Mouse (Mus musculus): ENCODE measurements at regions not wholly inside any gene's neighbourhood (a gene's known extent, or its start where the extent isn't known, plus 50 kb on each side); places are given as distances from the start of the nearest gene placed in this dataset.

DNA sequence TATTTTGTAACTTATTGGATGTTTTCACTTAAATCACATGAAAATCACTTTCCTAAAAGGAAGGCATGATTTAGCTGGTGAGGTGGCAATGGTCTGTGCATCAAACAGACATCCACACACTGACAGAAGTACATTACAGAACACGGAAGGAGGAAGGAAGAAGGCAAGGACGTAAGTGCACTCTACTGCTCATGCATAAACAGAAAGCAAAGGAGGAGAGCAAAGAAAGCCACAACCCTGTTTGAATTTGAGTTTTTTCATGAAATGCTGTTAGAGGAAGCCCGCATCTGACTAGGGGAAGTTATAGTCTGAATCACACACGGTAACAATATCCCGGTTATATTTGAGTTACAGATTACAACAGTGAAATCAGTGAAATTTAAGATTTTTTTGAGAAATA is 208.4 kb downstream of the Gm11146 start:
- Histone ChIP-seq H3K9ac (no peak overlapping the region), H3K4me2 (no peak overlapping the region), H3K4me3 (no peak overlapping the region), H3K27me3 (no peaks in the 10 kb centered on the region), H3K36me3 (ENCODE audit: poor library complexity, severe bottlenecking) (peaks cover 6% of the 10 kb centered on the region; the same call in 1 of the 2 replicates), H3K9me3 (replicated peaks) (no peaks in the 10 kb centered on the region), H3K4me1 (peaks cover 18% of the 10 kb centered on the region), H3K27ac (no peak overlapping the region)
- whole genome bisulfite sequencing = 84% methylated on average over 5 of the region's 5 CpGs
- no peak for ATAC-seq

DNA sequence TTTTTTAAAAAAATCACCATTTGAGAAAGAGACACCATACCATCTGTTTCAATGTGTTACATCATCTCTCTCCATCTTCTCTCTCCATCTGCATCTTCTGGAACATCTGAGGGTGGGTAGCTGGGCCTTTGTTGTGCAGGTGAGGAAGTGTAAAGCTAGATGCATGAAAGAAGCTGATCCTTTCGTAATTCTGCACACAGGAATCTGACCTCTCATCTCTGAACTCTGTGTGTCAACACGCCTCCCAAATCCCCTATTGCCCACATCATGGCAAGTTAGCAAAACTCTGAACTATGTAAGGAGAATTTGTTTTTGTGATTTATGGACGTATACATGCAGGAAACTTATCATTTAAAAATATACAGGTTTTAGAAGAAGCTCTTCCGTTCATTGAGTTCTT is 209.7 kb downstream of the Gm11146 start:
- ATAC-seq = no peak
- Histone ChIP-seq H3K9me3 (replicated peaks) (no peaks in the 10 kb centered on the region), H3K27me3 (no peaks in the 10 kb centered on the region), H3K9ac (no peak overlapping the region), H3K4me3 (no peak overlapping the region), H3K4me2 (no peak overlapping the region), H3K4me1 (peaks cover 13% of the 10 kb centered on the region), H3K27ac (no peak overlapping the region), H3K36me3 (ENCODE audit: poor library complexity, severe bottlenecking) (peaks cover 6% of the 10 kb centered on the region; the same call in 1 of the 2 replicates)
- 79% methylated on average over 4 of the region's 4 CpGs for WGBS

DNA sequence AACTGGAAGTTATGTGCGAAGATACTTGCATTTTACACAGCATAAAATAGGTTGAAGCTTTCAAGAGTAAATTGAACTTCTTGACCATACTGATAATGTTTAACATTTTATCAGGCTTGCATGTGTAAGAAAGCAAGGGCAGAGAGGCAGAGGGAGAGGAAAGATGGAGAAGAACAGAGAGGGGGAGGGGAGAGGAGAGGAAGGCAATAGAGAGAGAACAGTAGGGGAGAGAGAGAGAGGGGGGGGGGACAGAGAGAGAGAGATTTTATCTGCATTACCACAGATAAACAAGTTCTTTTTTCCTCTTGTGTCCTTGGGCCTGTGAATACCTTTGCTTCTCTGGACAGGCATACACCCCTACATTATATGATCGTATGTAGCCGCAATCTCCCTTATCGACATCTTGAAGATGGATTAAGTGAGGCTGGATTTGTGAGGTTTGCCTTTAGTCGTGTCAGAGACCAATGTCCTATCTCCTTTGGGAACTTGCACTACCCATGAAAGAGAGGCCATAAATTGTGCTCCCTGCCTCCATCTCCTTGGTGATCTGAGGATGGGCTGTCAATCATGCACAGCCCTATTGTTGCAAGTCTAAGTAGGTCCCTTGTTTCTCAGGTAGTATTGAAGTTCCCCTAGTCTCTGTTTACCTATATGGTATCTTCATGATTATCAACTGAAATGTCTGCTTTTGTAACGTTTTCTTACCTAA is 217.7 kb downstream of the Gm11146 start:
- no peak overlapping the region for H3K27ac ChIP-seq

DNA sequence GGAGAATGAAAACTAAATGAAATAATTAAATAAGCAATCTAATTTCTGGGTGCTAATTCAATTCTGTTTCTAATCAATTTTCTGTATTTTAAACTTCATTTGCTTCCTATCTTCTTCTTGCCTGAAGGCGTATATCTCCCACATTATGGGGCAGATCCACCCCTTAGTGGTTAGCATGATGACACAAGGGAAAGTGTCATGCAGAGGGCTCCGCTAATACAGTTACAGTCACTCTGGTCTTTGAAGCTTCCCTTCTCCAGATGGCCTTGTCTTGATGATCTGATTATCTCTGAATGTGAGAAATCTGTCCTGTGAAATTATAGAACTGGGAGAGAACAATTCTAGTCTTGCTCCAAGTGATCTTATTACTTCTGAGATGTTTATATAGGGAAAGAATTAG is 219.1 kb downstream of the Gm11146 start:
- Histone ChIP-seq H3K27ac (peak overlapping the region; percentile 35; the same call in 1 of the 2 replicates), H3K27me3 (no peaks in the 10 kb centered on the region), H3K36me3 (ENCODE audit: poor library complexity, severe bottlenecking) (no peaks in the 10 kb centered on the region), H3K9me3 (replicated peaks) (no peaks in the 10 kb centered on the region), H3K4me2 (no peak overlapping the region), H3K9ac (no peak overlapping the region), H3K4me3 (no peak overlapping the region), H3K4me1 (peaks cover 28% of the 10 kb centered on the region)
- 74% methylated on average over 2 of the region's 2 CpGs for WGBS
- no peak for ATAC-seq

More for the DNA sequence above, 217.7 kb downstream of the Gm11146 start:
- H3K4me1 ChIP-seq = peaks cover 35% of the 10 kb centered on the region
- H3K36me3 ChIP-seq (ENCODE audit: poor library complexity, severe bottlenecking) = no peaks in the 10 kb centered on the region
- no peaks in the 10 kb centered on the region for H3K27me3 ChIP-seq
- no peaks in the 10 kb centered on the region for H3K9me3 ChIP-seq (replicated peaks)
- H3K4me2 ChIP-seq = no peak overlapping the region
- 66% methylated on average over 6 of the region's 6 CpGs for WGBS
- no peak overlapping the region for H3K4me3 ChIP-seq
- no peak for ATAC-seq
- H3K9ac ChIP-seq = no peak overlapping the region

DNA sequence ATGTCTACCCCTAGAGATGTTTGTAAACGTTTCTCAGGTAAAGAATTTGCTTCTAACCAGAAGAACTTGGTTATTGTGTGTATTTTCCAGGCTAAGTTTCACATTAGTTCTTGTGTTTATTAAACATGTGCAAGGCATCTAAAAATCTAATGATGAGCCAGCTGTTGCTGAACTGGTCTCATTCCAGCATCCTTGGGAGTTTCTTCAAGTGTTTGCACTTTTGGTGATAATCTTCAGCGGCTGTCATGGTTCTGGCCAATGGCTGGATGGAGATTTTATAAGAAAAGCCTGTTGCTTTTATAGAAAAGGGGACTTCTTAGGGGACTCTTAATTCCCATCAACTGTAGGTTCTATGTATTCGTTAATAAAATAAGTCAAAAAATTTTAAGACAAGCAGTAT is 229.1 kb downstream of the Gm11146 start:
- Histone ChIP-seq H3K4me2 (no peak overlapping the region), H3K9me3 (replicated peaks) (no peaks in the 10 kb centered on the region), H3K27ac (no peak overlapping the region), H3K27me3 (no peaks in the 10 kb centered on the region), H3K36me3 (ENCODE audit: poor library complexity, severe bottlenecking) (no peaks in the 10 kb centered on the region), H3K4me3 (no peak overlapping the region), H3K9ac (no peak overlapping the region), H3K4me1 (no peaks in the 10 kb centered on the region)
- WGBS = 90% methylated on average over 3 of the region's 3 CpGs
- ATAC-seq = no peak

DNA sequence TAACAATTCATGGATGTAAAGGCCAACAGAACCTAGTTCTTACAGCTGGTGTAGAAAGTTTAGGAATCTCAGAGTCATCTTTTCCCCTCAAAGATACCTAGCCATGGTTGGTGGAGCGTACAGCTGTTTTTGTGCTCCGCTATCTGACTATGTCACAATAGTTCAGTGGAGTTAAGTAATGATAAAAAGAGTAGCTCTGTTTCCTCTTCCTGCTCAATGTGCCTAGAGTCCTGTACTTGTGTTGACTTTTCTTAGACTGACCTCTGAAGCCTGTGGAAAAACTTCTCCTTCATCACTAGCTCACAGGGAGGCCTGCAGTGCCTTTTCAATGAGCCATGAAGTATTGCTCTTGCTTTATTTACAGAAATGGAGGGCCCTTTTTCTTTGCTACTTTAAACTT is 232.1 kb downstream of the Gm11146 start:
- H3K9ac ChIP-seq = no peak overlapping the region
- no peak for ATAC-seq
- no peaks in the 10 kb centered on the region for H3K27me3 ChIP-seq
- H3K4me1 ChIP-seq = no peaks in the 10 kb centered on the region
- WGBS = 96% methylated on average over 2 of the region's 2 CpGs
- H3K4me3 ChIP-seq = no peak overlapping the region
- H3K27ac ChIP-seq = no peak overlapping the region
- H3K36me3 ChIP-seq (ENCODE audit: poor library complexity, severe bottlenecking) = no peaks in the 10 kb centered on the region
- no peak overlapping the region for H3K4me2 ChIP-seq
- H3K9me3 ChIP-seq (replicated peaks) = no peaks in the 10 kb centered on the region

DNA sequence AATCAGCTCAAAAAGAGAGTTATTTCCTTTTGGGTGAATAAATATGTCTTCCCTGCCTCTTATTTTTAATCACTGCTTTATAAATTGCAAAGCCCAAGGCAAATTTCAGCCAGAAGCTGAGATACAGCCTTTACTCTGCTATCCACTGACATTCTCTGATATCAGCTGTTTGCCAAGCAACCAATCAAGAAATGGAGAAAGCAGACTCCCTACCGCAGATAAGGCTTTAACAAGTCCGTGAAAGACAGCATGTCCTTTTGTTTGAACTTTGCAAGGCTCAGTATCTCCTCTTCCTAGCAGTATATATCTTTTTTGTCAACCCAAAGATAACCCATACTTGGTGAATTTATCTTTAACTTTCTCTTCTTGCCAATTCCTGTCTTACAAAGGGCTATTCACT is 236.6 kb downstream of the Gm11146 start:
- Histone ChIP-seq H3K4me1 (no peaks in the 10 kb centered on the region), H3K36me3 (ENCODE audit: poor library complexity, severe bottlenecking) (peaks cover 5% of the 10 kb centered on the region; the same call in 1 of the 2 replicates), H3K27ac (no peak overlapping the region), H3K9me3 (replicated peaks) (no peaks in the 10 kb centered on the region), H3K9ac (no peak overlapping the region), H3K27me3 (no peaks in the 10 kb centered on the region), H3K4me3 (no peak overlapping the region), H3K4me2 (no peak overlapping the region)
- no peak for ATAC-seq
- WGBS = 68% methylated on average over 2 of the region's 2 CpGs

DNA sequence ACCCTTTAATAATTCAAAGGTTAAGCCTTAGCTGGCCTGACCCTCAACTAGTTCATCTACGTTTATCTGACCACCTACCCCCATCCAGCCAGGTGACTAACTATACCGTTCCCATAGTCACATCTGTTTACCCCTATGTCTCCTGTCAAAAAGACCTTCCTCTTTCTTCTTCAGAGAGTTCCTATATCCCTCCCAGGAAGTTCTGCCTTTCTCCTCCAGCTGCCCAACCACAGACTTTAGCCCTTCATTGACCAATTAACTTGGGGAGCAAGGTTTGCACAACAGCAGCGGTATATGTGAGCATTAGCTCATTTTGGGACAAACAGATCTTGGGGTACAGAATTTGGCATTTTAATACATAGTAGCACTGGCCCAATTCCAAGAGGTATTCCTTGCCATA is 237.5 kb downstream of the Gm11146 start:
- Histone ChIP-seq H3K9ac (no peak overlapping the region), H3K36me3 (ENCODE audit: poor library complexity, severe bottlenecking) (peaks cover 5% of the 10 kb centered on the region; the same call in 1 of the 2 replicates), H3K27me3 (no peaks in the 10 kb centered on the region), H3K4me2 (no peak overlapping the region), H3K4me1 (0 out of 2 replicates have a peak, but pooled peaks cover 4% of the 10 kb centered on the region), H3K9me3 (replicated peaks) (no peaks in the 10 kb centered on the region), H3K27ac (no peak overlapping the region), H3K4me3 (no peak overlapping the region)
- 93% methylated on average over 3 of the region's 3 CpGs for WGBS
- no peak for ATAC-seq

DNA sequence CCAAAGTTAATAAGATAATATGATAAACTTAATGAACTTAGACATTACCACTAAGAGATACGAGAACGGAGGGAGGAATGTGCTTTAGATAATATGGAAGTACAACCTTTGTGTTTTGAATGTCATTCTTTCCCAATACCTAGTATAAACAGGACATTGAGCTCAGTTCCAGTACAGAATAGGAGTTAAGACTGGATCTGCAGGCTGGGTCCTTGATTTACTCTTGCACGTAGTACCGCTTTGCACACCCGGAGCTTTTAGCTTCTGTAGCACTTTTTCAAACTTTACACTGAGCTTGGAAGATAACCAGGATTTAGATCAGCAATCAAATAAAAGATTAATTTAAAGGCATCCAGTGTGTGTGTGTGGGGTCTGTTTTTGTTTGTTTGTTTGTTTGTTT is 242.7 kb downstream of the Gm11146 start:
- no peak for ATAC-seq
- Histone ChIP-seq H3K36me3 (ENCODE audit: poor library complexity, severe bottlenecking) (peaks cover 5% of the 10 kb centered on the region; the same call in 1 of the 2 replicates), H3K4me1 (0 out of 2 replicates have a peak, but pooled peaks cover 7% of the 10 kb centered on the region), H3K9ac (no peak overlapping the region), H3K9me3 (replicated peaks) (no peaks in the 10 kb centered on the region), H3K27me3 (no peaks in the 10 kb centered on the region), H3K4me3 (no peak overlapping the region), H3K4me2 (no peak overlapping the region), H3K27ac (no peak overlapping the region; the same call in 1 of the 2 replicates)
- 87% methylated on average over 5 of the region's 5 CpGs for WGBS

DNA sequence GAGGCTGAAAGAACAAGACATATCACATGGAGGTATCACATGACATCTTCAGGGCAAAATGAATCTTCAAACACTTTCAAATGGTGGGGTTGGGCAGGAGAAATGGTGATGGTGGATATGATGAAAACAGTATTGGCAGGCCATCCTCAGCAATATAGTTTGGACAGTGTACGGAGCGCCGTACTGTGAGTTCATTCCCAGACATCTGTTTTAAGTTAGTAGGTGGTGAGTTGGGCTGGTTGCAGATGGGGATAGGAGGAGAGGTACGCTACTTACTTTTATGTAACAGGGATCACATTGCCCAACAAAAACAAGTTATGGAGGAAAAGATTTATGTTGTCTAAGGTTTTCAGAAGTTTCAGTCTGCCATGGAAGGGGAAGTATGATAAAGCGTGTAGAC is 246.6 kb downstream of the Gm11146 start:
- 97% methylated on average over 5 of the region's 5 CpGs for WGBS
- Histone ChIP-seq H3K27ac (no peak overlapping the region), H3K9me3 (replicated peaks) (no peaks in the 10 kb centered on the region), H3K4me1 (0 out of 2 replicates have a peak, but pooled peaks cover 7% of the 10 kb centered on the region), H3K4me2 (no peak overlapping the region), H3K9ac (no peak overlapping the region), H3K27me3 (no peaks in the 10 kb centered on the region), H3K4me3 (no peak overlapping the region), H3K36me3 (ENCODE audit: poor library complexity, severe bottlenecking) (peaks cover 5% of the 10 kb centered on the region; the same call in 1 of the 2 replicates)
- no peak for ATAC-seq

DNA sequence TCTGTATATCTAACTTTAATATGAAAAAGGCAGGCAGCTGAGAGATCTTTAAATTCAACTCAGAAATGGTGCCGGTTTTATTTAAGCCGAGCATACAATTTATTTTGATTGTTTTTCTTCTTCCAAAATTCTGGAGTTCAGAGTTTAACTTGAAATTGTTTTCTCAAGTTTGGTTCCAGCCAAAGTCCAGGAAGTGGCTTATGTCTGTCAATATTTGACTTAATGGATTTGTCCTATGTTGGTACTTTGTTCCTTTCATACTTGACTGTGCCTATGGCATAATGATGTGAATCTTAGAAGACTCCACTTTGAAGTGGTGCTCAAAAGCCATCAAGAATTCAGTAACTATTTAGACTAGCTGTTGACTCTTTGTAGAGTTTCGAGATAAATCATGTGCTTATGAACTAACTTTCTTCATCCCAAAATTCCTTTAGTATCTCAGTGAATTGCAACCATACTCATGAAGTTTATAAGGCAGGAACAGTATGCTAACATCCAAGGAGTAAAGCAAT is 247.6 kb downstream of the Gm11146 start:
- Histone ChIP-seq H3K27me3 (no peaks in the 10 kb centered on the region), H3K9me3 (replicated peaks) (no peaks in the 10 kb centered on the region), H3K27ac (no peak overlapping the region), H3K4me2 (no peak overlapping the region), H3K9ac (no peak overlapping the region), H3K4me1 (0 out of 2 replicates have a peak, but pooled peaks cover under 1% of the 10 kb centered on the region), H3K4me3 (no peak overlapping the region), H3K36me3 (ENCODE audit: poor library complexity, severe bottlenecking) (peaks cover 11% of the 10 kb centered on the region)
- 93% methylated on average over 3 of the region's 3 CpGs for WGBS
- no peak for ATAC-seq

DNA sequence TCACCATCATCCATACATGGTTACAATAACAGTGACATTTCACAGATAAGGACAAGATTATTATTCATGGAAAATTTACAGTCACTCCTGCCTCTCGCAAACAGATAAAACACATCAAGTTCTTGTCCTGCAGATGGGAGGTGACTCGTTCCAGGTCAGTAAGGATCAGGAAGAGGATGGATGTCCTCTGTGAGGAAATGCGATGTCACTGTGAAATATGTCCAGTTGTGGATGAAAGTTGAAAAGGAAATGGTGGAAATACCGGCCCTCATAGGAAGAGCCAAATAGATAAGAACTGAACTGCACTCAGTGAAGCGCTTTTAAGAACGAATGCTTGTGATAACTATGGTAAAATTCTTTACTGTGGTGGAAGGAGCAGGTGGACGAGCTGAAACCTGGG is 255.8 kb downstream of the Gm11146 start:
- Histone ChIP-seq H3K36me3 (ENCODE audit: poor library complexity, severe bottlenecking) (peaks cover 10% of the 10 kb centered on the region), H3K4me1 (no peaks in the 10 kb centered on the region), H3K4me3 (no peak overlapping the region), H3K27me3 (no peaks in the 10 kb centered on the region), H3K27ac (no peak overlapping the region), H3K4me2 (no peak overlapping the region), H3K9me3 (replicated peaks) (no peaks in the 10 kb centered on the region), H3K9ac (no peak overlapping the region)
- WGBS = 91% methylated on average over 7 of the region's 7 CpGs
- ATAC-seq = no peak

All from forebrain, embryonic 13.5 days (tissue).